Mouse (Mus musculus): ENCODE results near the gene Fuk.

- TF ChIP-seq CTCF (IDR thresholded peaks at IDR 0.05; ENCODE audit: control insufficient read depth, insufficient read depth, low read length), result no peak
- TF ChIP-seq POLR2A (IDR thresholded peaks at IDR 0.05; ENCODE audit: borderline replicate concordance, control insufficient read depth, low read depth, low read length), result no peak
Measured at GRCm38 (mm10) chr8:110950065-110950484, 47.8 kb upstream of the Fuk start.
